Mouse (Mus musculus) liver, embryonic 14.5 days (tissue): ENCODE data around the gene a.

Experiments used
- CTCF ChIP-seq: IDR thresholded peaks from 2 replicates; pipeline ENCODE4 v1.5.1; 2016; ENCODE audit warnings: antibody characterized with exemption, low read depth, control low read depth
- EP300 ChIP-seq: IDR thresholded peaks from 2 replicates; pipeline ENCODE4 v1.6.1; 2016; ENCODE audit warnings: antibody characterized with exemption, low read depth

- no peak for TF ChIP-seq CTCF
- no peak for TF ChIP-seq EP300
These were observed 19.6 kb upstream of the a start for GRCm38 (mm10) chr2:154771604-154772003.
